Mouse (Mus musculus): ENCODE data around the gene Flvcr2.
A peak's percentile ranks its signal among the peaks of the same experiment; 100 is the strongest.
"Not testable (repeated sequence)": the region's sequence is repeated elsewhere in the genome, so short reads cannot be mapped to it uniquely, and the experiment has no call there.

Gene Flvcr2

GRCm38 (mm10) chr12:85745827-85746695, at the start of gene Flvcr2:
Gene Flvcr2 (plus strand): TSS chr12:85746539.
- peak; percentile 92 for DNase-seq

- DNase-seq: not testable (repeated sequence)
These were observed 48.2 kb upstream of the Flvcr2 start for GRCm38 (mm10) chr12:85698179-85698578.

- DNase-seq: no peak
These were observed 46.0 kb upstream of the Flvcr2 start for GRCm38 (mm10) chr12:85700191-85700841.

GRCm38 (mm10) chr12:85700842-85701223, 45.5 kb upstream of the Flvcr2 start:
- DNase-seq: no peak

GRCm38 (mm10) chr12:85702166-85703055, 43.9 kb upstream of the Flvcr2 start:
- no peak for DNase-seq

- DNase-seq: no peak
These were observed 42.8 kb upstream of the Flvcr2 start for GRCm38 (mm10) chr12:85703507-85703906.

- no peak for DNase-seq
These were observed 41.8 kb upstream of the Flvcr2 start for GRCm38 (mm10) chr12:85704566-85704965.

GRCm38 (mm10) chr12:85705002-85705830, 41.1 kb upstream of the Flvcr2 start:
- DNase-seq: peak; percentile 89

- no peak for DNase-seq
These were observed 40.4 kb upstream of the Flvcr2 start for GRCm38 (mm10) chr12:85705831-85706530.

GRCm38 (mm10) chr12:85706906-85707305, 39.4 kb upstream of the Flvcr2 start:
- no peak for DNase-seq

GRCm38 (mm10) chr12:85707391-85707790, 38.9 kb upstream of the Flvcr2 start:
- no peak for DNase-seq

GRCm38 (mm10) chr12:85708556-85708955, 37.8 kb upstream of the Flvcr2 start:
- no peak for DNase-seq

- DNase-seq: no peak
These were observed 35.6 kb upstream of the Flvcr2 start for GRCm38 (mm10) chr12:85710695-85711094.

GRCm38 (mm10) chr12:85712587-85712986, 33.8 kb upstream of the Flvcr2 start:
- no peak for DNase-seq

- no peak for DNase-seq
These were observed 32.2 kb upstream of the Flvcr2 start for GRCm38 (mm10) chr12:85714126-85714525.

- no peak for DNase-seq
These were observed 21.0 kb upstream of the Flvcr2 start for GRCm38 (mm10) chr12:85725306-85725705.

- no peak for DNase-seq
These were observed 19.5 kb upstream of the Flvcr2 start for GRCm38 (mm10) chr12:85726729-85727397.

- no peak for DNase-seq
These were observed 18.2 kb upstream of the Flvcr2 start for GRCm38 (mm10) chr12:85728181-85728580.

- peak; percentile 82 for DNase-seq
These were observed 17.1 kb upstream of the Flvcr2 start for GRCm38 (mm10) chr12:85729022-85729944.

GRCm38 (mm10) chr12:85729945-85730290, 16.4 kb upstream of the Flvcr2 start:
- DNase-seq: peak; percentile 23

Data from kidney, postnatal 10 days (tissue).